Mouse (Mus musculus): ENCODE results near the gene Amh. TPM values are rescaled to one million over a fixed set of nuclear protein-coding genes. Genes with fewer than 3 reads are reported as not detected.

The Amh gene
- polyA plus RNA-seq, 1 experiment from 2014 or later, result 0.10 TPM

- no peaks in the 10 kb centered on the region for H3K27me3 ChIP-seq
- H3K36me3 ChIP-seq, result peaks cover 59% of the 10 kb centered on the region
- H3K9ac ChIP-seq (replicated peaks), result peak overlapping the region; percentile 94
- H3K4me1 ChIP-seq, result peaks cover 29% of the 10 kb centered on the region
- peak overlapping the region; percentile 94 for H3K27ac ChIP-seq (replicated peaks)
- WGBS, result 5% methylated on average over 18 of the region's 18 CpGs
- ATAC-seq (ENCODE audit: low FRiP score, low read depth), result no peak
- H3K4me3 ChIP-seq, result peak overlapping the region; percentile 88
- no peaks in the 10 kb centered on the region for H3K9me3 ChIP-seq
- peak overlapping the region; percentile 76 for H3K4me2 ChIP-seq (replicated peaks)
Measured at GRCm38 (mm10) chr10:80799070-80799566, 5.9 kb upstream of the Amh start.

- H3K9ac ChIP-seq (replicated peaks), result no peak overlapping the region
- no peak overlapping the region for H3K27ac ChIP-seq (replicated peaks)
- peaks cover 30% of the 10 kb centered on the region for H3K4me1 ChIP-seq
- no peaks in the 10 kb centered on the region for H3K9me3 ChIP-seq
- H3K4me2 ChIP-seq (replicated peaks), result no peak overlapping the region
- no peak for ATAC-seq (ENCODE audit: low FRiP score, low read depth)
- H3K36me3 ChIP-seq, result peaks cover 46% of the 10 kb centered on the region
- H3K27me3 ChIP-seq, result peaks cover 22% of the 10 kb centered on the region
- 92% methylated on average over 10 of the region's 10 CpGs for WGBS
- no peak overlapping the region for H3K4me3 ChIP-seq
Measured at GRCm38 (mm10) chr10:80802204-80802912, 2.7 kb upstream of the Amh start.

DNA sequence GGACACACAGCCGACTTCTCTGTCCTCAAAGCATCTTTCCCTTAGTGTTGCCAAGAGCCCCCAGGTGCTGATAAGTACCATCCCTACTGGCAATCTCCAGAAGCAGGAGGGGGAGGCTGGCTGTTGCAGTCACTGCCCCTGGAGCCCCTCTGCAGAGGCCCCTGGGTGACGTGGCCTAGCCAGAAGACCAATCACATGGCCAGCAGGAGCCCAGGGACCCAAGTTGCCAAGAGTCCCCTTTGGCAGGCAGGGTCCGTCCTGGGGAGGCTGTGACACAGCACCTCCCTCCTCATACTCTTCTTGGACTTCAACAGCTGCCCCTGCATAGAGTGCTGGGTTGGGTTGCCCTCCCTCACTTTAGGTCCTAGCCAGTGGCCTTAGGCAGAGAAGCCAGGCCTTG lies 2.0 kb upstream of the Amh start:
- Histone ChIP-seq H3K4me1 (peaks cover 37% of the 10 kb centered on the region), H3K4me2 (replicated peaks) (no peak overlapping the region), H3K9me3 (no peaks in the 10 kb centered on the region), H3K36me3 (peaks cover 46% of the 10 kb centered on the region), H3K4me3 (no peak overlapping the region), H3K27me3 (peaks cover 26% of the 10 kb centered on the region), H3K27ac (replicated peaks) (no peak overlapping the region), H3K9ac (replicated peaks) (no peak overlapping the region)
- ATAC-seq (ENCODE audit: low FRiP score, low read depth), result no peak
- 86% methylated on average over 3 of the region's 3 CpGs for WGBS

DNA sequence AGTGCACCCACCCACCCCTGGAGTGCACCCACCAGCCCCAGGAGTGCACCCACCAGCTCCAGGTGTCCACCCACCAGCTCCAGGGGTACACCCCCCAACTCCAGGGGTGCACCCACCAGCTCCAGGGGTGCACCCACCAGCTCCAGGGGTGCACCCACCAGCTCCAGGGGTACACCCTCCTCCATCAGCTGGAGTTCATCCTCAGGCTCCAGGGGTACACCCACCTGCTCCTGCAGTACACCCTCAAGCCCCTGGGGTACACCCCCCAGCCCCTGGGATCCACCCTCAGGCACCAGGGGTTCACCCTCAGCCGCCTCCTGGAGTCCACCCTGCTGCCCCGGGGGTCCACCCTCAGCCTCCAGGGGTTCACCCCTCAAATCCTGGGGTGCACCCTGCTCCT lies 703 bp upstream of the Amh start:
- peaks cover 39% of the 10 kb centered on the region for H3K27me3 ChIP-seq
- peaks cover 48% of the 10 kb centered on the region for H3K4me1 ChIP-seq
- H3K4me3 ChIP-seq, result no peak overlapping the region
- no peak overlapping the region for H3K9ac ChIP-seq (replicated peaks)
- H3K27ac ChIP-seq (replicated peaks), result no peak overlapping the region
- peaks cover 46% of the 10 kb centered on the region for H3K36me3 ChIP-seq
- H3K9me3 ChIP-seq, result no peaks in the 10 kb centered on the region
- no peak overlapping the region for H3K4me2 ChIP-seq (replicated peaks)
- 92% methylated on average over 2 of the region's 2 CpGs for WGBS
- no peak for ATAC-seq (ENCODE audit: low FRiP score, low read depth)

DNA sequence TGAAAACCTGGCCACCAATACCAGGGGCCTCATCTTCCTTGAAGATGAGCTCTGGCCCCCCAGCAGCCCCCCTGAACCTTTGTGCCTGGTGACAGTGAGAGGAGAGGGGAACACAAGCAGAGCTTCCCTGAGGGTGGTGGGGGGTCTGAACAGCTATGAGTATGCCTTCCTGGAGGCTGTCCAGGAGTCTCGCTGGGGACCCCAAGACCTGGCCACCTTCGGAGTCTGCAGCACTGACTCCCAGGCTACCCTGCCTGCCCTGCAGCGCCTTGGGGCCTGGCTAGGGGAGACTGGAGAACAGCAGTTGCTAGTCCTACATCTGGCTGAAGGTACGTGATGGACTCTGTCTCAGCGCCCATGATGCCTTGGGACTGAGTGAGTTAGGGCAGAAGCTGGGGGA lies 279 bp downstream of the Amh start:
- no peak for ATAC-seq (ENCODE audit: low FRiP score, low read depth)
- H3K36me3 ChIP-seq, result peaks cover 46% of the 10 kb centered on the region
- peaks cover 44% of the 10 kb centered on the region for H3K4me1 ChIP-seq
- no peak overlapping the region for H3K9ac ChIP-seq (replicated peaks)
- no peaks in the 10 kb centered on the region for H3K9me3 ChIP-seq
- H3K27ac ChIP-seq (replicated peaks), result no peak overlapping the region
- 69% methylated on average over 5 of the region's 5 CpGs for WGBS
- H3K27me3 ChIP-seq, result peaks cover 48% of the 10 kb centered on the region
- no peak overlapping the region for H3K4me3 ChIP-seq
- no peak overlapping the region for H3K4me2 ChIP-seq (replicated peaks)

GRCm38 (mm10) chr10:80805925-80806324 lies 882 bp downstream of the Amh start:
- no peaks in the 10 kb centered on the region for H3K9me3 ChIP-seq
- no peak overlapping the region for H3K27ac ChIP-seq (replicated peaks)
- ATAC-seq (ENCODE audit: low FRiP score, low read depth), result peak; percentile 39; the same call in 1 of the 2 replicates
- no peak overlapping the region for H3K9ac ChIP-seq (replicated peaks)
- H3K4me3 ChIP-seq, result no peak overlapping the region
- H3K4me2 ChIP-seq (replicated peaks), result no peak overlapping the region
- WGBS, result 10% methylated on average over 3 of the region's 3 CpGs
- peaks cover 45% of the 10 kb centered on the region for H3K36me3 ChIP-seq
- H3K27me3 ChIP-seq, result peaks cover 53% of the 10 kb centered on the region
- H3K4me1 ChIP-seq, result peaks cover 42% of the 10 kb centered on the region

- WGBS, result 39% methylated on average over 34 of the region's 34 CpGs
- peaks cover 56% of the 10 kb centered on the region for H3K27me3 ChIP-seq
Measured at GRCm38 (mm10) chr10:80806341-80807056, 1.5 kb downstream of the Amh start.

GRCm38 (mm10) chr10:80807057-80807627 lies 2.1 kb downstream of the Amh start:
- H3K4me3 ChIP-seq, result peak overlapping the region; percentile 54
- peak; percentile 86 for ATAC-seq (ENCODE audit: low FRiP score, low read depth)
- peaks cover 33% of the 10 kb centered on the region for H3K36me3 ChIP-seq
- H3K27ac ChIP-seq (replicated peaks), result peak overlapping the region; percentile 83
- H3K9ac ChIP-seq (replicated peaks), result peak overlapping the region; percentile 78
- H3K27me3 ChIP-seq, result peaks cover 56% of the 10 kb centered on the region
- H3K4me2 ChIP-seq (replicated peaks), result peak overlapping the region; percentile 96
- WGBS, result under 1% methylated on average over 53 of the region's 58 CpGs
- no peaks in the 10 kb centered on the region for H3K9me3 ChIP-seq
- H3K4me1 ChIP-seq, result peaks cover 42% of the 10 kb centered on the region

More at GRCm38 (mm10) chr10:80806341-80807056, 1.5 kb downstream of the Amh start:
- H3K4me1 ChIP-seq, result peaks cover 42% of the 10 kb centered on the region
- H3K27ac ChIP-seq (replicated peaks), result peak overlapping the region; percentile 83
- H3K36me3 ChIP-seq, result peaks cover 39% of the 10 kb centered on the region
- H3K4me2 ChIP-seq (replicated peaks), result peak overlapping the region; percentile 96
- H3K4me3 ChIP-seq, result peak overlapping the region; percentile 54
- ATAC-seq (ENCODE audit: low FRiP score, low read depth), result peak; percentile 16
- peak overlapping the region; percentile 78 for H3K9ac ChIP-seq (replicated peaks)
- H3K9me3 ChIP-seq, result no peaks in the 10 kb centered on the region

GRCm38 (mm10) chr10:80808099-80808984 lies 3.3 kb downstream of the Amh start:
- Histone ChIP-seq H3K9me3 (no peaks in the 10 kb centered on the region), H3K27me3 (peaks cover 56% of the 10 kb centered on the region), H3K4me3 (peak overlapping the region; percentile 14; the same call in 1 of the 2 replicates), H3K9ac (replicated peaks) (peak overlapping the region; percentile 78), H3K27ac (replicated peaks) (no peak overlapping the region; the same call in 1 of the 2 replicates), H3K4me2 (replicated peaks) (peak overlapping the region; percentile 96), H3K36me3 (peaks cover 21% of the 10 kb centered on the region), H3K4me1 (peaks cover 42% of the 10 kb centered on the region)
- ATAC-seq (ENCODE audit: low FRiP score, low read depth), result no peak
- 14% methylated on average over 40 of the region's 40 CpGs for WGBS

- ATAC-seq (ENCODE audit: low FRiP score, low read depth), result no peak
- H3K4me3 ChIP-seq, result peak overlapping the region; percentile 14; the same call in 1 of the 2 replicates
- no peak overlapping the region for H3K27ac ChIP-seq (replicated peaks)
- H3K27me3 ChIP-seq, result peaks cover 56% of the 10 kb centered on the region
- peaks cover 13% of the 10 kb centered on the region for H3K36me3 ChIP-seq
- WGBS, result 11% methylated on average over 18 of the region's 18 CpGs
- no peaks in the 10 kb centered on the region for H3K9me3 ChIP-seq
- peaks cover 42% of the 10 kb centered on the region for H3K4me1 ChIP-seq
- H3K9ac ChIP-seq (replicated peaks), result peak overlapping the region; percentile 39
- peak overlapping the region; percentile 96 for H3K4me2 ChIP-seq (replicated peaks)
Measured at GRCm38 (mm10) chr10:80808985-80809632, 4.1 kb downstream of the Amh start.

DNA sequence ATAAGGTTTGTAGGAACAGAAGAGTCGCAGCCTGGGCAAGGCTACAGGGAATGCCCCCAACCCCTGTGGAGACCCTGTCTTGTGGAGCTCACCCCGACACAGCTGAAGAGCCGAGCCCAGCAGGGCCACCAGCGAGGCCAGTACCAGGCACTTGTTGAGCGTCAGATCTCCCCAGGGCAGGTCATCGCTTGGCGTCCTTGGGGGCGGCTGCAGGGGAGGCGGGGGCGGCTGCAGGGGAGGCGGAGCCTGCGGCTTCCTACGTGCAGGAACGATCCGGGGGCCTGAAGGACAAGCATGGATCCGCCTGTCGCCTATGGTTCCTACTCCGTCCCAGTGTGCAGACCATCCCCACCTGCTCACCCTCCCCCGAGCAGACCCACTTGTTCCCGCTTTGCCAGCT lies 5.0 kb downstream of the Amh start:
- no peak overlapping the region for H3K9ac ChIP-seq (replicated peaks)
- H3K9me3 ChIP-seq, result no peaks in the 10 kb centered on the region
- H3K27ac ChIP-seq (replicated peaks), result no peak overlapping the region
- peak overlapping the region; percentile 14; the same call in 1 of the 2 replicates for H3K4me2 ChIP-seq (replicated peaks)
- H3K4me1 ChIP-seq, result peaks cover 42% of the 10 kb centered on the region
- 4% methylated on average over 19 of the region's 20 CpGs for WGBS
- ATAC-seq (ENCODE audit: low FRiP score, low read depth), result no peak
- H3K4me3 ChIP-seq, result no peak overlapping the region
- peaks cover 4% of the 10 kb centered on the region; the same call in 1 of the 2 replicates for H3K36me3 ChIP-seq
- peaks cover 56% of the 10 kb centered on the region for H3K27me3 ChIP-seq

Data from midbrain, embryonic 12.5 days (tissue).